Mouse (Mus musculus): ENCODE measurements at regions not wholly inside any gene's neighbourhood (a gene's known extent, or its start where the extent isn't known, plus 50 kb on each side); places are given as distances from the start of the nearest gene placed in this dataset.

GRCm38 (mm10) chr1:22206935-22207334 lies 245.2 kb upstream of the Kcnq5 start:
- Histone ChIP-seq H3K4me3 (ENCODE audit: insufficient read depth in 1 of 2, low read depth in 1 of 2, low read length in 2 of 2, poor library complexity in 1 of 2, severe bottlenecking in 1 of 2) (no peak overlapping the region), H3K9ac (ENCODE audit: insufficient read depth, low read depth, low read length, poor library complexity, severe bottlenecking) (no peak overlapping the region), H3K36me3 (ENCODE audit: control insufficient read depth, insufficient read depth, low read length, poor library complexity, severe bottlenecking) (no peaks in the 10 kb centered on the region), H3K27ac (ENCODE audit: insufficient read depth, low read depth, low read length, poor library complexity, severe bottlenecking) (no peak overlapping the region), H3K4me1 (ENCODE audit: control insufficient read depth in 2 of 2, insufficient read depth in 2 of 2, low read length in 2 of 2, poor library complexity in 1 of 2) (no peaks in the 10 kb centered on the region), H3K9me3 (ENCODE audit: control insufficient read depth, insufficient read depth, low read depth, low read length) (no peaks in the 10 kb centered on the region)
- in situ Hi-C loops (cut with MboI; ENCODE audit: low sequenced_read_pairs in 2 of 2, unreplicated experiment in 2 of 2) = no loop called here
- no peak for DNase-seq (ENCODE audit: low read depth, low spot score)
- no peak for TF ChIP-seq MAFK (IDR thresholded peaks at IDR 0.05; ENCODE audit: insufficient read depth, low read depth, low read length)
- no peak for TF ChIP-seq HCFC1 (IDR thresholded peaks at IDR 0.05; ENCODE audit: borderline replicate concordance, insufficient read depth, low read length)
- no peak for TF ChIP-seq ZNF384 (IDR thresholded peaks at IDR 0.05; ENCODE audit: low read depth, low read length)
- no peak for TF ChIP-seq ZC3H11A (IDR thresholded peaks at IDR 0.05; ENCODE audit: borderline replicate concordance, low read depth, low read length)
- no peak for TF ChIP-seq CHD2 (IDR thresholded peaks at IDR 0.05; ENCODE audit: low read depth, low read length)

- no peak for TF ChIP-seq ZC3H11A (IDR thresholded peaks at IDR 0.05; ENCODE audit: borderline replicate concordance, low read depth, low read length)
- no peak for TF ChIP-seq ZNF384 (IDR thresholded peaks at IDR 0.05; ENCODE audit: low read depth, low read length)
- TF ChIP-seq CHD2 (IDR thresholded peaks at IDR 0.05; ENCODE audit: low read depth, low read length) = no peak
- TF ChIP-seq MAFK (IDR thresholded peaks at IDR 0.05; ENCODE audit: insufficient read depth, low read depth, low read length) = no peak
- TF ChIP-seq HCFC1 (IDR thresholded peaks at IDR 0.05; ENCODE audit: borderline replicate concordance, insufficient read depth, low read length) = no peak
- in situ Hi-C loops (cut with MboI; ENCODE audit: low sequenced_read_pairs in 2 of 2, unreplicated experiment in 2 of 2) = no loop called here
- no peaks in the 10 kb centered on the region for H3K9me3 ChIP-seq (ENCODE audit: control insufficient read depth, insufficient read depth, low read depth, low read length)
- H3K9ac ChIP-seq (ENCODE audit: insufficient read depth, low read depth, low read length, poor library complexity, severe bottlenecking) = no peak overlapping the region
- no peaks in the 10 kb centered on the region for H3K4me1 ChIP-seq (ENCODE audit: control insufficient read depth in 2 of 2, insufficient read depth in 2 of 2, low read length in 2 of 2, poor library complexity in 1 of 2)
- no peak overlapping the region for H3K27ac ChIP-seq (ENCODE audit: insufficient read depth, low read depth, low read length, poor library complexity, severe bottlenecking)
- no peak overlapping the region for H3K4me3 ChIP-seq (ENCODE audit: insufficient read depth in 1 of 2, low read depth in 1 of 2, low read length in 2 of 2, poor library complexity in 1 of 2, severe bottlenecking in 1 of 2)
- no peaks in the 10 kb centered on the region for H3K36me3 ChIP-seq (ENCODE audit: control insufficient read depth, insufficient read depth, low read length, poor library complexity, severe bottlenecking)
- no peak for DNase-seq (ENCODE audit: low read depth, low spot score)
Observed at GRCm38 (mm10) chr1:22167621-22168181, 206.0 kb upstream of the Kcnq5 start.

DNA sequence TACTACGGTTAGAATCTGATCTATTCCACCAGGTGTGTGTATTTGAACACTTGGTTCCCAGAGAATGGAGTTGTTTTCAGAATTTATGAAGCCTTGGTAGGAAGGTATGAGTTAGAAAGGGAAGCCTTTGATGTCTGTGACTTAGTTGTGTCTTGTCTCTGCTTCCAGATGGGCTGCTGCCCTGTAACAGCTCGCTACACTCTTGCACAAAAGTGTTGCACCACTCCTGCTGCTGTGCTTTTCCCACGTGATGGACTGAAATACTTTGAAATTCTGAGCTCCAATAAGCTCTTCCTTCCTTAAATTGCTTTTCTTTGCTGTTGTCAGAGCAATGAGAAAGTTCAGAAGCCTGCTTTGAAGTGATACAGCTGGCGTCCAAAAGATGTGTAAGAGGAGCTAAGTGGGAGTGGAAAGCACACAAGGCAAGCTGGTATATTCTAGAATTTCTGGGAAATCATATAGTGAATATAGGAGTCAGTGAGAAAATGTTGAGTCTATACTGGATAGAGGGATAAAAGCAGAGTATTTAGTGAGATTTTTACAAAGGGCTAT lies 174.9 kb upstream of the Kcnq5 start:
- TF ChIP-seq ZC3H11A (IDR thresholded peaks at IDR 0.05; ENCODE audit: borderline replicate concordance, low read depth, low read length) (no peak), ZNF384 (IDR thresholded peaks at IDR 0.05; ENCODE audit: low read depth, low read length) (no peak), CHD2 (IDR thresholded peaks at IDR 0.05; ENCODE audit: low read depth, low read length) (no peak), HCFC1 (IDR thresholded peaks at IDR 0.05; ENCODE audit: borderline replicate concordance, insufficient read depth, low read length) (no peak), MAFK (IDR thresholded peaks at IDR 0.05; ENCODE audit: insufficient read depth, low read depth, low read length) (no peak)
- Histone ChIP-seq H3K9me3 (ENCODE audit: control insufficient read depth, insufficient read depth, low read depth, low read length) (no peaks in the 10 kb centered on the region), H3K9ac (ENCODE audit: insufficient read depth, low read depth, low read length, poor library complexity, severe bottlenecking) (no peak overlapping the region), H3K27ac (ENCODE audit: insufficient read depth, low read depth, low read length, poor library complexity, severe bottlenecking) (no peak overlapping the region), H3K36me3 (ENCODE audit: control insufficient read depth, insufficient read depth, low read length, poor library complexity, severe bottlenecking) (no peaks in the 10 kb centered on the region), H3K4me3 (ENCODE audit: insufficient read depth in 1 of 2, low read depth in 1 of 2, low read length in 2 of 2, poor library complexity in 1 of 2, severe bottlenecking in 1 of 2) (no peak overlapping the region), H3K4me1 (ENCODE audit: control insufficient read depth in 2 of 2, insufficient read depth in 2 of 2, low read length in 2 of 2, poor library complexity in 1 of 2) (no peaks in the 10 kb centered on the region)
- no peak for DNase-seq (ENCODE audit: low read depth, low spot score)
- in situ Hi-C loops (cut with MboI; ENCODE audit: low sequenced_read_pairs in 2 of 2, unreplicated experiment in 2 of 2) = no loop called here

DNA sequence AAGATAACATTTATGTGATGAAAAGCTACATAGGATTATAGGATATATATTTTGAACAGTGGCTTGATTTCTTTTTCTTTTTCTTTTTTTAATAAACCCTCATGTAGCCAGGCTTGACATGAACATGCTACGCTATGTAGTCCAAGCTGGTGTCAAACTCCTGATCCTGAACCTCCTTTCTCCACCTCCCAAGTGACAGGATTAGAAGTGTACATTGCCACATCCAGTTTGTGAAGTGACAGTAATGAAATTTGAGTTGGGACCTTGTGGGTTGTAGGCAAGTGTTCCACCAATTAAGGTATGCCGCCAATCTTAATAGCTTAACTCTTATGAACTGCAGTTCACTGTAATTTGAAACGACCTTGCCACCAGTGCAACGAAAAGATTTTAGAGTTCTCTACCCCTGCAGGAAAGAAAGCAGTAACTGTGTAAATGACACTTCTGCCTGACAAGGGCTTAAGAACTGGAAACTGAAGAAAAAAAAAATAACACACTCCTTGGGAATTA lies 156.6 kb upstream of the Kcnq5 start:
- Histone ChIP-seq H3K4me3 (ENCODE audit: insufficient read depth in 1 of 2, low read depth in 1 of 2, low read length in 2 of 2, poor library complexity in 1 of 2, severe bottlenecking in 1 of 2) (no peak overlapping the region), H3K4me1 (ENCODE audit: control insufficient read depth in 2 of 2, insufficient read depth in 2 of 2, low read length in 2 of 2, poor library complexity in 1 of 2) (no peaks in the 10 kb centered on the region), H3K36me3 (ENCODE audit: control insufficient read depth, insufficient read depth, low read length, poor library complexity, severe bottlenecking) (no peaks in the 10 kb centered on the region), H3K9me3 (ENCODE audit: control insufficient read depth, insufficient read depth, low read depth, low read length) (no peaks in the 10 kb centered on the region), H3K9ac (ENCODE audit: insufficient read depth, low read depth, low read length, poor library complexity, severe bottlenecking) (no peak overlapping the region), H3K27ac (ENCODE audit: insufficient read depth, low read depth, low read length, poor library complexity, severe bottlenecking) (no peak overlapping the region)
- in situ Hi-C loops (cut with MboI; ENCODE audit: low sequenced_read_pairs in 2 of 2, unreplicated experiment in 2 of 2) = no loop called here
- TF ChIP-seq MAFK (IDR thresholded peaks at IDR 0.05; ENCODE audit: insufficient read depth, low read depth, low read length) = no peak
- TF ChIP-seq ZC3H11A (IDR thresholded peaks at IDR 0.05; ENCODE audit: borderline replicate concordance, low read depth, low read length) = no peak
- no peak for TF ChIP-seq ZNF384 (IDR thresholded peaks at IDR 0.05; ENCODE audit: low read depth, low read length)
- no peak for TF ChIP-seq HCFC1 (IDR thresholded peaks at IDR 0.05; ENCODE audit: borderline replicate concordance, insufficient read depth, low read length)
- no peak for TF ChIP-seq CHD2 (IDR thresholded peaks at IDR 0.05; ENCODE audit: low read depth, low read length)
- DNase-seq (ENCODE audit: low read depth, low spot score) = no peak

Measured in ES-E14 (cell line).